Mouse (Mus musculus): ENCODE results near the gene Ftl1. TPM values are rescaled to one million over a fixed set of nuclear protein-coding genes. Genes with fewer than 3 reads are reported as not detected.
"Not testable (repeated sequence)": the region's sequence is repeated elsewhere in the genome, so short reads cannot be mapped to it uniquely, and the experiment has no call there.

Ftl1 gene
- polyA plus RNA-seq, 2 experiments: 1,503 to 4,726 TPM

GRCm38 (mm10) chr7:45489578-45489977, 29.9 kb upstream of the Ftl1 start:
- Histone ChIP-seq H3K36me3 (ENCODE audit: control insufficient read depth, insufficient read depth, low read length) (peaks cover 29% of the 10 kb centered on the region), H3K4me2 (replicated peaks; ENCODE audit: low read depth, low read length, severe bottlenecking) (no peak overlapping the region), H3K27ac (replicated peaks; ENCODE audit: low read depth, low read length) (no peak overlapping the region), H3K4me1 (ENCODE audit: control insufficient read depth, insufficient read depth, low read length) (peaks cover 14% of the 10 kb centered on the region), H3K9me3 (ENCODE audit: control insufficient read depth, low read length) (no peaks in the 10 kb centered on the region), H3K9ac (ENCODE audit: low read depth, low read length, severe bottlenecking) (no peak overlapping the region), H3K27me3 (ENCODE audit: control insufficient read depth, insufficient read depth, low read length) (no peaks in the 10 kb centered on the region), H3K4me3 (replicated peaks; ENCODE audit: low read length) (no peak overlapping the region)
- 77% methylated on average over 7 of the region's 7 CpGs for whole genome bisulfite sequencing
- DNase-seq (ENCODE audit: low spot score): no peak
- ATAC-seq (ENCODE audit: low FRiP score, low read depth): no peak
- no peak for TF ChIP-seq POLR2A (IDR thresholded peaks at IDR 0.05; ENCODE audit: borderline replicate concordance, extremely low read depth, insufficient read depth, insufficient read length)

GRCm38 (mm10) chr7:45488293-45489204, 28.9 kb upstream of the Ftl1 start, which contains the start of gene Dhdh:
Dhdh (minus strand) TSS chr7:45488805.
- Histone ChIP-seq H3K27ac (replicated peaks; ENCODE audit: low read depth, low read length) (peak within 1 kb of the TSS; percentile 61), H3K4me2 (replicated peaks; ENCODE audit: low read depth, low read length, severe bottlenecking) (peak within 1 kb of the TSS; percentile 64), H3K4me1 (ENCODE audit: control insufficient read depth, insufficient read depth, low read length) (peaks cover 14% of the 10 kb centered on the region), H3K27me3 (ENCODE audit: control insufficient read depth, insufficient read depth, low read length) (no peaks in the 10 kb centered on the region), H3K9ac (ENCODE audit: low read depth, low read length, severe bottlenecking) (peak within 1 kb of the TSS; percentile 54), H3K36me3 (ENCODE audit: control insufficient read depth, insufficient read depth, low read length) (peaks cover 19% of the 10 kb centered on the region), H3K9me3 (ENCODE audit: control insufficient read depth, low read length) (no peaks in the 10 kb centered on the region), H3K4me3 (replicated peaks; ENCODE audit: low read length) (peak within 1 kb of the TSS; percentile 37)
- no peak for TF ChIP-seq POLR2A (IDR thresholded peaks at IDR 0.05; ENCODE audit: borderline replicate concordance, extremely low read depth, insufficient read depth, insufficient read length)
- 11% methylated on average over 35 of the region's 38 CpGs for WGBS
- ATAC-seq (ENCODE audit: low FRiP score, low read depth) (peak; percentile 24), DNase-seq (ENCODE audit: low spot score) (peak; percentile 8)

- Histone ChIP-seq H3K27ac (replicated peaks; ENCODE audit: low read depth, low read length) (peak overlapping the region; percentile 61), H3K4me2 (replicated peaks; ENCODE audit: low read depth, low read length, severe bottlenecking) (peak overlapping the region; percentile 64), H3K27me3 (ENCODE audit: control insufficient read depth, insufficient read depth, low read length) (no peaks in the 10 kb centered on the region), H3K4me1 (ENCODE audit: control insufficient read depth, insufficient read depth, low read length) (peaks cover 14% of the 10 kb centered on the region), H3K9ac (ENCODE audit: low read depth, low read length, severe bottlenecking) (peak overlapping the region; percentile 54), H3K9me3 (ENCODE audit: control insufficient read depth, low read length) (no peaks in the 10 kb centered on the region), H3K36me3 (ENCODE audit: control insufficient read depth, insufficient read depth, low read length) (peaks cover 12% of the 10 kb centered on the region), H3K4me3 (replicated peaks; ENCODE audit: low read length) (peak overlapping the region; percentile 37)
- 33% methylated on average over 11 of the region's 11 CpGs for WGBS
- DNase-seq (ENCODE audit: low spot score) (no peak), ATAC-seq (ENCODE audit: low FRiP score, low read depth) (peak; percentile 49)
- TF ChIP-seq POLR2A (IDR thresholded peaks at IDR 0.05; ENCODE audit: borderline replicate concordance, extremely low read depth, insufficient read depth, insufficient read length): no peak
These were observed 28.2 kb upstream of the Ftl1 start for GRCm38 (mm10) chr7:45487861-45488292.

- no peak within 1 kb of the TSS for H3K4me2 ChIP-seq (replicated peaks; ENCODE audit: low read depth, low read length, severe bottlenecking)
- no peak within 1 kb of the TSS for H3K9ac ChIP-seq (ENCODE audit: low read depth, low read length, severe bottlenecking)
- no peak within 1 kb of the TSS for H3K4me3 ChIP-seq (replicated peaks; ENCODE audit: low read length)
- H3K36me3 ChIP-seq (ENCODE audit: control insufficient read depth, insufficient read depth, low read length): 0 out of 2 replicates have a peak, but pooled peaks cover 2% of the 10 kb centered on the region
- 80% methylated on average over 12 of the region's 12 CpGs for WGBS
- H3K9me3 ChIP-seq (ENCODE audit: control insufficient read depth, low read length): no peaks in the 10 kb centered on the region
- peak within 1 kb of the TSS; percentile 61 for H3K27ac ChIP-seq (replicated peaks; ENCODE audit: low read depth, low read length)
- TF ChIP-seq POLR2A (IDR thresholded peaks at IDR 0.05; ENCODE audit: borderline replicate concordance, extremely low read depth, insufficient read depth, insufficient read length): no peak
- no peak for ATAC-seq (ENCODE audit: low FRiP score, low read depth)
- H3K27me3 ChIP-seq (ENCODE audit: control insufficient read depth, insufficient read depth, low read length): no peaks in the 10 kb centered on the region
- DNase-seq (ENCODE audit: low spot score): no peak
- H3K4me1 ChIP-seq (ENCODE audit: control insufficient read depth, insufficient read depth, low read length): peaks cover 14% of the 10 kb centered on the region
These were observed 27.2 kb upstream of the Ftl1 start, which contains the start of gene Gm45808 for GRCm38 (mm10) chr7:45486761-45487415. Gm45808 (minus strand) TSS chr7:45486811.

- Histone ChIP-seq H3K27me3 (ENCODE audit: control insufficient read depth, insufficient read depth, low read length) (no peaks in the 10 kb centered on the region), H3K36me3 (ENCODE audit: control insufficient read depth, insufficient read depth, low read length) (no peaks in the 10 kb centered on the region), H3K4me1 (ENCODE audit: control insufficient read depth, insufficient read depth, low read length) (peaks cover 12% of the 10 kb centered on the region), H3K4me3 (replicated peaks; ENCODE audit: low read length) (no peak overlapping the region), H3K9me3 (ENCODE audit: control insufficient read depth, low read length) (no peaks in the 10 kb centered on the region), H3K27ac (replicated peaks; ENCODE audit: low read depth, low read length) (no peak overlapping the region), H3K9ac (ENCODE audit: low read depth, low read length, severe bottlenecking) (no peak overlapping the region), H3K4me2 (replicated peaks; ENCODE audit: low read depth, low read length, severe bottlenecking) (no peak overlapping the region)
- DNase-seq (ENCODE audit: low spot score) (no peak), ATAC-seq (ENCODE audit: low FRiP score, low read depth) (no peak)
- 72% methylated on average over 7 of the region's 7 CpGs for WGBS
- no peak for TF ChIP-seq POLR2A (IDR thresholded peaks at IDR 0.05; ENCODE audit: borderline replicate concordance, extremely low read depth, insufficient read depth, insufficient read length)
These were observed 26.5 kb upstream of the Ftl1 start for GRCm38 (mm10) chr7:45486158-45486557.

- DNase-seq (ENCODE audit: low spot score); H3K9ac ChIP-seq (ENCODE audit: low read depth, low read length, severe bottlenecking); H3K27me3 ChIP-seq (ENCODE audit: control insufficient read depth, insufficient read depth, low read length); H3K36me3 ChIP-seq (ENCODE audit: control insufficient read depth, insufficient read depth, low read length); H3K9me3 ChIP-seq (ENCODE audit: control insufficient read depth, low read length); H3K27ac ChIP-seq (replicated peaks; ENCODE audit: low read depth, low read length); H3K4me2 ChIP-seq (replicated peaks; ENCODE audit: low read depth, low read length, severe bottlenecking); H3K4me3 ChIP-seq (replicated peaks; ENCODE audit: low read length); ATAC-seq (ENCODE audit: low FRiP score, low read depth); H3K4me1 ChIP-seq (ENCODE audit: control insufficient read depth, insufficient read depth, low read length): not testable (repeated sequence)
- WGBS: 86% methylated on average over 5 of the region's 5 CpGs
These were observed 25.3 kb upstream of the Ftl1 start for GRCm38 (mm10) chr7:45484985-45485384.
